Comparison of ENCODE assay signal across 9 mouse cellular contexts in the genomic region with DNA sequence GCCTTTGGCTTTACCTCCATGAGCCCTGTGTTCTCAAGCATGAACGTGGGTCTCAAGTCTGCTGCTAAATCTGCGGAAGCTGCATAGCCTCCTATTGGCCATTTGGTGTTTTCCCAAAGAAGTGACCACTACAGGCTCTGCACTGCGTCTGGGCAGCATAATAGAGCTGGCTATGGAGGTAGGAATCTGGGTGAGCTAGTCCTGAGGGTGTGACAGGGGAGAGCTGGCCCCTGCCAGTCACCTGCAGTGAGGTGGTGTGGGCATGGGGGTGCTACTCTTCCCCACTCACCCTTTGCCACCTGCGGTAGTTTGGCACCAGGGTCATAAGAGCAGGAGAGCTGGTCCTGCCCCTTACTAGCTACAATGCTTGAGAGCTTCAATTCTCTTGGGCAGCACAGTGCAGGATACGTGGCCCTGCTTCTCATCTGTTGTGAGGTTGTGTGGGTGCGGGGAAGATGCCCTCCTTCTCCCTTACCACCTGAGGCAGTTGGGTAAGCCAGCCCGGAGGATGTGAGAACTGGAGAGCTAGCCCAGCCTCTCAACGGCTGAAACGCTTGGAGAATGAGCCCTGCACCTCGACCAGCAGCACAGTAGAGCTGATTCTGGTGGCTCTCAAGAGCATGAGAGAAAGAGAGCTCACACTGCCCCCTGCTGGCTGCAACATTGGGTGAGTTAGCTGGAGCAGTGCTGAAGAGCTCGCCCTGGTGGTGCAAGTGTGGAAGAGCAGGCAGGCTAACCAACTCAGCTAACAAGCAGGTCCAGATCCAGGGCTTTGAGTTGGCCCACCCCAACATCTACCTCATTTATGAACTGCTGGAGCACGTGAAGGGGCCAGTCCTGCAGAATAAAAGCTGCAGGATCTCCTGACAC. TPM values are rescaled to one million over a fixed set of nuclear protein-coding genes. Genes with fewer than 3 reads are reported as not detected.
DNase-seq lines count a peak whose midpoint lies in the region; ATAC-seq and TF ChIP-seq lines count a peak whose summit lies in the region.
"Had no signal": no experiment of that assay in that cellular context is flagged by ENCODE, and none has a peak within 500 bp of the region (broad histone marks: within the 10 kb centered on the region; RNA-seq: fewer than 3 reads in every experiment).

No protein-coding gene starts in this region.

- H3K4me1 ChIP-seq in CH12.LX (ENCODE audit: control insufficient read depth in 1 of 2, insufficient read depth in 2 of 2): peaks cover 0 to 3% of the 10 kb centered on the region in 2 experiments; a peak in 1 of 4 replicates
- no peaks in the 10 kb centered on the region for H3K4me1 ChIP-seq in forebrain, embryonic 10.5 days
- H3K4me1 ChIP-seq in heart, postnatal 0 days (ENCODE audit: control insufficient read depth, insufficient read depth): no peaks in the 10 kb centered on the region
- no peaks in the 10 kb centered on the region for H3K4me1 ChIP-seq in liver, embryonic 14.5 days (replicated peaks; ENCODE audit: control insufficient read depth in 2 of 2, insufficient read depth in 2 of 2, low read length in 1 of 2)
- H3K4me1 ChIP-seq: heart, embryonic 13.5 days had no signal

- no peak overlapping the region for H3K4me3 ChIP-seq in CH12.LX (replicated peaks in 1 of 3; ENCODE audit: low read depth in 2 of 3, low read length in 2 of 3, poor library complexity in 1 of 3)
- H3K4me3 ChIP-seq in forebrain, embryonic 10.5 days: no peak overlapping the region
- H3K4me3 ChIP-seq in heart, postnatal 0 days (ENCODE audit: low read depth, low read length): no peak overlapping the region
- H3K4me3 ChIP-seq in liver, embryonic 14.5 days (ENCODE audit: insufficient read depth in 1 of 2, low read depth in 2 of 2, low read length in 2 of 2): no peak overlapping the region
- H3K4me3 ChIP-seq: heart, embryonic 13.5 days had no signal

- peaks cover 42% of the 10 kb centered on the region for H3K27me3 ChIP-seq in CH12.LX (replicated peaks)
- H3K27me3 ChIP-seq in forebrain, embryonic 10.5 days (ENCODE audit: poor library complexity, severe bottlenecking): no peaks in the 10 kb centered on the region
- H3K27me3 ChIP-seq in heart, postnatal 0 days (ENCODE audit: control insufficient read depth, insufficient read depth, low read length): no peaks in the 10 kb centered on the region
- no peaks in the 10 kb centered on the region for H3K27me3 ChIP-seq in liver, embryonic 14.5 days (ENCODE audit: control insufficient read depth, insufficient read depth, low read length)
- H3K27me3 ChIP-seq: heart, embryonic 13.5 days had no signal

- in situ Hi-C loops in CH12.LX (cut with MboI; ENCODE audit: low pct_ligation_motif_present, low pct_unique_long_range_greater_than_20kb, low sequenced_read_pairs): no loop called here

- dilution Hi-C loops in CH12.LX (cut with MboI; ENCODE audit: extremely low pct_ligation_motif_present, extremely low pct_unique_long_range_greater_than_20kb, low sequenced_read_pairs): no loop called here

- no peaks in the 10 kb centered on the region for H3K79me2 ChIP-seq in CH12.LX (replicated peaks; ENCODE audit: control insufficient read depth, extremely low read depth, insufficient read depth, poor library complexity, severe bottlenecking)

- no peak overlapping the region for H3K4me2 ChIP-seq in CH12.LX (ENCODE audit: insufficient read depth, low read depth, poor library complexity, severe bottlenecking)
- H3K4me2 ChIP-seq in heart, postnatal 0 days (ENCODE audit: low read depth, low read length): no peak overlapping the region
- H3K4me2 ChIP-seq in liver, embryonic 14.5 days (ENCODE audit: low read depth): no peak overlapping the region
- H3K4me2 ChIP-seq: heart, embryonic 13.5 days had no signal

- peak; percentile 97 to 99 for TF ChIP-seq CTCF in CH12.LX (conservative IDR thresholded peaks at IDR 0.05 in 1 of 2, IDR thresholded peaks at IDR 0.05 in 1 of 2; ENCODE audit: low read depth in 2 of 2, low read length in 2 of 2)
- peak; percentile 99 for TF ChIP-seq CTCF in heart, postnatal 0 days (IDR thresholded peaks at IDR 0.05; ENCODE audit: low read depth)
- TF ChIP-seq CTCF in liver, embryonic 14.5 days (IDR thresholded peaks at IDR 0.05; ENCODE audit: low read depth): peak; percentile 98

- TF ChIP-seq RAD21 in CH12.LX (IDR thresholded peaks at IDR 0.05; ENCODE audit: low read depth, low read length): peak; percentile 56

- no peak overlapping the region for H3K27ac ChIP-seq in CH12.LX (ENCODE audit: insufficient read depth, low read depth)
- no peak overlapping the region for H3K27ac ChIP-seq in forebrain, embryonic 10.5 days
- H3K27ac ChIP-seq in heart, postnatal 0 days (ENCODE audit: low read depth): no peak overlapping the region
- no peak overlapping the region for H3K27ac ChIP-seq in liver, embryonic 14.5 days
- H3K27ac ChIP-seq: heart, embryonic 13.5 days had no signal

- no peaks in the 10 kb centered on the region for H3K9me3 ChIP-seq in CH12.LX (replicated peaks; ENCODE audit: low read length)
- H3K9me3 ChIP-seq in forebrain, embryonic 10.5 days: no peaks in the 10 kb centered on the region
- no peaks in the 10 kb centered on the region for H3K9me3 ChIP-seq in heart, postnatal 0 days (replicated peaks; ENCODE audit: control insufficient read depth, low read length)
- no peaks in the 10 kb centered on the region for H3K9me3 ChIP-seq in liver, embryonic 14.5 days (ENCODE audit: control insufficient read depth, low read length)
- H3K9me3 ChIP-seq: heart, embryonic 13.5 days had no signal

- DNase-seq in CH12.LX (ENCODE audit: extremely low read depth): peak; percentile 95
- DNase-seq in brain, embryonic 18.5 days (ENCODE audit: low read depth, low spot score): peak; percentile 1
- peak; percentile 80 for DNase-seq in forebrain, embryonic 10.5 days (ENCODE audit: extremely low spot score, low spot score)
- DNase-seq in heart, postnatal 0 days (ENCODE audit: low spot score): peak; percentile 68
- DNase-seq in kidney, postnatal 25 days: peak; percentile 85 to 95
- peak; percentile 51 to 64 (median 52) for DNase-seq in liver, embryonic 14.5 days (ENCODE audit: low read depth in 3 of 3, low spot score in 3 of 3)
- DNase-seq in testis, postnatal 14 days (ENCODE audit: low spot score): peak; percentile 85

- 52% methylated on average over 12 of the region's 12 CpGs for WGBS in forebrain, embryonic 10.5 days
- WGBS in heart, postnatal 0 days: 40% methylated on average over 12 of the region's 12 CpGs
- WGBS in liver, embryonic 14.5 days (ENCODE audit: insufficient replicate concordance): 31% methylated on average over 12 of the region's 12 CpGs

- H3K36me3 ChIP-seq in CH12.LX (replicated peaks in 1 of 2; ENCODE audit: control insufficient read depth in 1 of 2, insufficient read depth in 1 of 2, low read length in 1 of 2): no peaks in the 10 kb centered on the region
- no peaks in the 10 kb centered on the region for H3K36me3 ChIP-seq in forebrain, embryonic 10.5 days (replicated peaks)
- no peaks in the 10 kb centered on the region for H3K36me3 ChIP-seq in heart, postnatal 0 days (replicated peaks; ENCODE audit: control insufficient read depth, insufficient read depth, low read length)
- H3K36me3 ChIP-seq in liver, embryonic 14.5 days (replicated peaks; ENCODE audit: control insufficient read depth, insufficient read depth, low read depth): no peaks in the 10 kb centered on the region
- H3K36me3 ChIP-seq: heart, embryonic 13.5 days had no signal

- TF ChIP-seq EP300 in CH12.LX (IDR thresholded peaks at IDR 0.05; ENCODE audit: low read length): no peak
- no peak for TF ChIP-seq EP300 in heart, postnatal 0 days (IDR thresholded peaks at IDR 0.05; ENCODE audit: low read depth)
- TF ChIP-seq EP300 in liver, embryonic 14.5 days (IDR thresholded peaks at IDR 0.05; ENCODE audit: low read depth): no peak

- TF ChIP-seq POLR2A in CH12.LX (IDR thresholded peaks at IDR 0.05; ENCODE audit: low read depth, low read length): no peak

- H3K9ac ChIP-seq in CH12.LX (ENCODE audit: insufficient read depth, low read depth): no peak overlapping the region
- no peak overlapping the region for H3K9ac ChIP-seq in heart, postnatal 0 days (replicated peaks; ENCODE audit: low read depth, low read length)
- no peak overlapping the region for H3K9ac ChIP-seq in liver, embryonic 14.5 days (replicated peaks)
- H3K9ac ChIP-seq: heart, embryonic 13.5 days had no signal

- no peak for ATAC-seq in heart, postnatal 0 days (ENCODE audit: insufficient read depth, low read depth)
- ATAC-seq in liver, embryonic 14.5 days (ENCODE audit: insufficient read depth): no peak
- peak; percentile 94 for ATAC-seq in neutrophil, adult 5-6 weeks (ENCODE audit: extremely low read depth, insufficient number of reproducible peaks, low FRiP score, poor library complexity, severe bottlenecking)

RNA-seq across cellular contexts. Expression of a gene that starts 14.3 kb away (rescaled TPM):
- total RNA-seq in CH12.LX (2012; rRNA removed) (not detected in 2 replicates), CH12.LX (2014; rRNA removed) (not detected in 2 replicates)
- not detected in 2 replicates for polyA plus RNA-seq in CH12.LX (2012; ENCODE audit: insufficient read length, low read depth)
- not detected in 2 replicates for polyA plus RNA-seq in forebrain, embryonic 10.5 days (2016; fragmentation: Nextera tagmentation; extraction: Ambion mirVana)
- total RNA-seq in heart, postnatal 0 days (2014; rRNA removed; ENCODE audit: low replicate concordance): 11.6 and 12.7 TPM in 2 replicates
- polyA plus RNA-seq in heart, postnatal 0 days (2015; fragmentation: Nextera tagmentation; extraction: Ambion mirVana): 13.6 and 14.0 TPM in 2 replicates
- polyA plus RNA-seq in liver, embryonic 14.5 days (2012; rRNA removed): 292 and 431 TPM in 2 replicates
- polyA plus RNA-seq in liver, embryonic 14.5 days (2014; fragmentation: Nextera tagmentation; extraction: Ambion mirVana): 583 and 836 TPM in 2 replicates
- total RNA-seq in neutrophil, adult 5-6 weeks (2017): 13,076 and 15,649 TPM in 2 replicates

RNA-seq across cellular contexts. Expression of a gene that starts 16.9 kb away (rescaled TPM):
- total RNA-seq in CH12.LX (2012; rRNA removed): not detected in 2 replicates
- total RNA-seq in CH12.LX (2014; rRNA removed): not detected in 2 replicates
- not detected in 2 replicates for polyA plus RNA-seq in CH12.LX (2012; ENCODE audit: insufficient read length, low read depth)
- not detected in 2 replicates for polyA plus RNA-seq in forebrain, embryonic 10.5 days (2016; fragmentation: Nextera tagmentation; extraction: Ambion mirVana)
- total RNA-seq in heart, postnatal 0 days (2014; rRNA removed; ENCODE audit: low replicate concordance): not detected in 2 replicates
- not detected in 2 replicates for polyA plus RNA-seq in heart, postnatal 0 days (2015; fragmentation: Nextera tagmentation; extraction: Ambion mirVana)
- 0.02 TPM in 1 of 2 replicates, not detected in the other for polyA plus RNA-seq in liver, embryonic 14.5 days (2012; rRNA removed)
- 0.06 TPM in 1 of 2 replicates, not detected in the other for polyA plus RNA-seq in liver, embryonic 14.5 days (2014; fragmentation: Nextera tagmentation; extraction: Ambion mirVana)
- total RNA-seq in neutrophil, adult 5-6 weeks (2017): 5.4 and 6.2 TPM in 2 replicates
- polyA plus RNA-seq: heart, embryonic 13.5 days had no signal

RNA-seq across cellular contexts. Expression of a gene that starts 41.0 kb away (rescaled TPM):
- total RNA-seq in CH12.LX (2012; rRNA removed) (not detected in 2 replicates), CH12.LX (2014; rRNA removed) (not detected in 2 replicates)
- not detected in 2 replicates for polyA plus RNA-seq in CH12.LX (2012; ENCODE audit: insufficient read length, low read depth)
- polyA plus RNA-seq in forebrain, embryonic 10.5 days (2016; fragmentation: Nextera tagmentation; extraction: Ambion mirVana): 0.33 TPM in 1 of 2 replicates, not detected in the other
- 4.2 and 14.6 TPM in 2 replicates for total RNA-seq in heart, postnatal 0 days (2014; rRNA removed; ENCODE audit: low replicate concordance)
- polyA plus RNA-seq in heart, postnatal 0 days (2015; fragmentation: Nextera tagmentation; extraction: Ambion mirVana): 20.3 and 21.0 TPM in 2 replicates
- polyA plus RNA-seq in liver, embryonic 14.5 days (2012; rRNA removed): 203 and 418 TPM in 2 replicates
- 838 and 1,223 TPM in 2 replicates for polyA plus RNA-seq in liver, embryonic 14.5 days (2014; fragmentation: Nextera tagmentation; extraction: Ambion mirVana)
- total RNA-seq in neutrophil, adult 5-6 weeks (2017): 8,742 and 9,143 TPM in 2 replicates

RNA-seq across cellular contexts. Expression of a gene that starts 56.0 kb away (rescaled TPM):
- total RNA-seq in CH12.LX (2012; rRNA removed): not detected in 2 replicates
- total RNA-seq in CH12.LX (2014; rRNA removed): not detected in 2 replicates
- polyA plus RNA-seq in CH12.LX (2012; ENCODE audit: insufficient read length, low read depth): not detected in 2 replicates
- polyA plus RNA-seq in forebrain, embryonic 10.5 days (2016; fragmentation: Nextera tagmentation; extraction: Ambion mirVana): not detected in 2 replicates
- not detected in 2 replicates for total RNA-seq in heart, postnatal 0 days (2014; rRNA removed; ENCODE audit: low replicate concordance)
- not detected in 2 replicates for polyA plus RNA-seq in heart, postnatal 0 days (2015; fragmentation: Nextera tagmentation; extraction: Ambion mirVana)
- polyA plus RNA-seq in liver, embryonic 14.5 days (2012; rRNA removed): not detected in 2 replicates
- polyA plus RNA-seq in liver, embryonic 14.5 days (2014; fragmentation: Nextera tagmentation; extraction: Ambion mirVana): not detected in 2 replicates
- total RNA-seq in neutrophil, adult 5-6 weeks (2017): 0.81 and 1.1 TPM in 2 replicates
- polyA plus RNA-seq: heart, embryonic 13.5 days had no signal

Comparison
In these comparisons a context has a peak if more than half of its experiments do, and no peak if none do; other contexts are left out.
1. DNase-seq: peak in every context shown above with its lines; median percentile 95 in CH12.LX; 90 in kidney, postnatal 25 days; 85 in testis, postnatal 14 days; 80 in forebrain, embryonic 10.5 days; 68 in heart, postnatal 0 days; 52 in liver, embryonic 14.5 days; 1 in brain, embryonic 18.5 days.
2. RNA of a gene that starts 14.3 kb away (polyA plus RNA-seq): 292 to 836 TPM in liver, embryonic 14.5 days; 13.6 to 14.0 TPM in heart, postnatal 0 days, not detected in CH12.LX and not detected in forebrain, embryonic 10.5 days; every median in the first group is over 10 times any median in the second.
3. Peak in every context shown above with its lines, with median percentiles within 50 percentile points of each other: CTCF ChIP-seq.